Mouse (Mus musculus) midbrain, embryonic 14.5 days (tissue): ENCODE data around the gene Olfr1274-ps. TPM values are rescaled to one million over a fixed set of nuclear protein-coding genes. Genes with fewer than 3 reads are reported as not detected.
"Not testable (repeated sequence)": the region's sequence is repeated elsewhere in the genome, so short reads cannot be mapped to it uniquely, and the experiment has no call there.

Experiments
- ATAC-seq: fragments of 200-750 bp; cut with Nextera tagmentation; 2 replicates; pipeline ENCODE4 v1.8.0; 2017; ENCODE audit warnings: moderate number of reproducible peaks, moderate library complexity; ENCODE audit not compliant: low FRiP score, low TSS enrichment
- DNase-seq: peaks from one replicate; pipeline ENCODE4 v3.0.0-alpha.2; 2015
- H3K27ac ChIP-seq: fragments of 300-500 bp; sonication (generic); replicated peaks from 2 replicates; pipeline ENCODE4 v1.5.1; 2014; ENCODE audit warnings: mild to moderate bottlenecking, low read depth, low read length, moderate library complexity
- H3K27me3 ChIP-seq: fragments of 300-500 bp; sonication (generic); 2 replicates; pipeline ENCODE4 v1.6.1; 2014; ENCODE audit warnings: low read length, control low read depth, mixed read lengths; ENCODE audit not compliant: control insufficient read depth, insufficient read depth
- H3K36me3 ChIP-seq: fragments of 300-500 bp; sonication (generic); 2 replicates; pipeline ENCODE4 v1.6.1; 2014; ENCODE audit warnings: low read length, control low read depth; ENCODE audit not compliant: control insufficient read depth, insufficient read depth
- H3K4me1 ChIP-seq: fragments of 300-500 bp; sonication (generic); 2 replicates; pipeline ENCODE4 v1.6.1; 2014; ENCODE audit warnings: mild to moderate bottlenecking, antibody characterized with exemption, low read length, control low read depth; ENCODE audit not compliant: control insufficient read depth, insufficient read depth
- H3K4me2 ChIP-seq: fragments of 300-500 bp; sonication (generic); 2 replicates; pipeline ENCODE4 v1.6.1; 2014; ENCODE audit warnings: mild to moderate bottlenecking, low read length, moderate library complexity
- H3K4me3 ChIP-seq: fragments of 300-500 bp; sonication (generic); replicated peaks from 2 replicates; pipeline ENCODE4 v1.5.1; 2014; ENCODE audit warnings: low read depth, low read length
- H3K9ac ChIP-seq: fragments of 300-500 bp; sonication (generic); replicated peaks from 2 replicates; pipeline ENCODE4 v1.6.1; 2014; ENCODE audit warnings: mild to moderate bottlenecking, low read length, moderate library complexity
- H3K9me3 ChIP-seq: fragments of 300-500 bp; sonication (generic); 2 replicates; pipeline ENCODE4 v1.6.1; 2016; ENCODE audit warnings: low read length, control low read depth, mixed read lengths; ENCODE audit not compliant: control insufficient read depth
- WGBS: fragments of 180-500 bp; shearing (Covaris S2); extraction: QIAGEN DNeasy Blood & Tissue Kit; methylation state at CpG from one replicate; pipeline ENCODE4 v1.1.7; 2014; 5-methylcytosine and 5-hydroxymethylcytosine counted together
- polyA plus RNA-seq: library from polyadenylated mRNA; unstranded; fragments of >200 nt; fragmentation: Nextera tagmentation; extraction: Ambion mirVana; gene quantifications from 2 replicates; pipeline ENCODE4 v1.2.1, GENCODE M21; 2014

Olfr1274-ps gene
- polyA plus RNA-seq = not detected in 2 replicates

- not testable (repeated sequence) for H3K27me3 ChIP-seq, H3K4me2 ChIP-seq, H3K4me3 ChIP-seq, H3K9ac ChIP-seq, ATAC-seq, H3K4me1 ChIP-seq, H3K9me3 ChIP-seq, H3K27ac ChIP-seq, H3K36me3 ChIP-seq, DNase-seq
- 83% methylated on average over 5 of the region's 7 CpGs for WGBS
These were observed at the start of gene Olfr1274-ps for GRCm38 (mm10) chr2:90398633-90399107. Gene Olfr1274-ps, plus strand, starts transcription at chr2:90398683.

GRCm38 (mm10) chr2:90351047-90351446 lies 47.4 kb upstream of the Olfr1274-ps start:
- not testable (repeated sequence) for H3K27me3 ChIP-seq, H3K4me3 ChIP-seq, ATAC-seq, H3K9me3 ChIP-seq, H3K9ac ChIP-seq, H3K4me1 ChIP-seq, DNase-seq, H3K4me2 ChIP-seq, H3K27ac ChIP-seq, H3K36me3 ChIP-seq
- no CpG with 5 or more reads among the region's 6 CpGs for whole genome bisulfite sequencing

GRCm38 (mm10) chr2:90351540-90351939 lies 46.9 kb upstream of the Olfr1274-ps start:
- H3K4me1 ChIP-seq, H3K9me3 ChIP-seq, ATAC-seq, H3K27ac ChIP-seq, H3K27me3 ChIP-seq, DNase-seq, H3K4me3 ChIP-seq, H3K9ac ChIP-seq, H3K4me2 ChIP-seq, H3K36me3 ChIP-seq: not testable (repeated sequence)
- WGBS = no CpG with 5 or more reads among the region's 3 CpGs

- not testable (repeated sequence) for ATAC-seq
These were observed 39.3 kb upstream of the Olfr1274-ps start for GRCm38 (mm10) chr2:90359229-90359628.

GRCm38 (mm10) chr2:90360199-90360598 lies 38.3 kb upstream of the Olfr1274-ps start:
- not testable (repeated sequence) for H3K9me3 ChIP-seq, H3K4me2 ChIP-seq, H3K36me3 ChIP-seq, H3K27me3 ChIP-seq, H3K9ac ChIP-seq, H3K4me3 ChIP-seq, DNase-seq, ATAC-seq, H3K4me1 ChIP-seq, H3K27ac ChIP-seq
- no CpG with 5 or more reads among the region's 4 CpGs for WGBS

More at GRCm38 (mm10) chr2:90359229-90359628, 39.3 kb upstream of the Olfr1274-ps start:
- no CpG with 5 or more reads among the region's 5 CpGs for WGBS
- not testable (repeated sequence) for H3K9me3 ChIP-seq, H3K4me2 ChIP-seq, H3K4me1 ChIP-seq, H3K36me3 ChIP-seq, H3K4me3 ChIP-seq, DNase-seq, H3K27ac ChIP-seq, H3K27me3 ChIP-seq, H3K9ac ChIP-seq

GRCm38 (mm10) chr2:90414110-90414821 lies 15.8 kb downstream of the Olfr1274-ps start:
- 75% methylated on average over 4 of the region's 4 CpGs for WGBS
- H3K4me2 ChIP-seq, ATAC-seq, H3K27me3 ChIP-seq, H3K9me3 ChIP-seq, H3K9ac ChIP-seq, H3K27ac ChIP-seq, H3K4me1 ChIP-seq, H3K4me3 ChIP-seq, DNase-seq, H3K36me3 ChIP-seq: not testable (repeated sequence)

- H3K36me3 ChIP-seq, H3K9ac ChIP-seq, H3K4me2 ChIP-seq, H3K27ac ChIP-seq, DNase-seq, H3K9me3 ChIP-seq, ATAC-seq, H3K4me3 ChIP-seq, H3K4me1 ChIP-seq, H3K27me3 ChIP-seq: not testable (repeated sequence)
- WGBS = 82% methylated on average over 6 of the region's 6 CpGs
These were observed 23.8 kb downstream of the Olfr1274-ps start for GRCm38 (mm10) chr2:90422282-90422681.

- H3K4me3 ChIP-seq, ATAC-seq, H3K9me3 ChIP-seq, H3K27me3 ChIP-seq, H3K4me2 ChIP-seq, H3K9ac ChIP-seq, H3K36me3 ChIP-seq, DNase-seq, H3K4me1 ChIP-seq, H3K27ac ChIP-seq: not testable (repeated sequence)
- no CpG with 5 or more reads among the region's 4 CpGs for WGBS
These were observed 26.5 kb downstream of the Olfr1274-ps start for GRCm38 (mm10) chr2:90424937-90425336.
